Mouse (Mus musculus): ENCODE data around the gene Slc52a3.

DNA sequence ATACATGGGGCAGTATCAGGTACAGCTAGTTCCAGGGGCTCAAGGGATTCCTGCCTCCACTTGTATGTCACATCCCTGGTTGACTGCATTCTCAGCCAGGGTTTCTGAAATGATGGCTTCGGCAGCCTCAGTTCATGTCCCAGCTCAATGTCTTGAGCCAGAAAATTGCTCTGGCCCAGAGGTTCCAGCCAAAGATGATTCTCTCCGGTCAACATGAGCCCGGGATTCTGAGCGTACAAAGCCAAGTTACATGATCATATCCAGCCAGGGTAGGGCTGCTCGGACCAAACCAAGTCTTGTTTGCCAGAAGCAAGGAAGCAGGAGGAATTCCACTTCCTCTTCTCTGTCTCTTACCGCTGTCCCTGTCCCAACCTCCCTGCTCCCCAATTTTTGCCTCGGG, 48.0 kb upstream of the Slc52a3 start:
- TF ChIP-seq CTCF (IDR thresholded peaks at IDR 0.05; ENCODE audit: control insufficient read depth, insufficient read depth, insufficient read length) (no peak), CEBPB (IDR thresholded peaks at IDR 0.05; ENCODE audit: low read depth) (no peak), MAX (IDR thresholded peaks at IDR 0.05) (no peak)
